Mouse (Mus musculus) midbrain, embryonic 13.5 days (tissue): ENCODE results near the gene Mustn1. TPM values are rescaled to one million over a fixed set of nuclear protein-coding genes. Genes with fewer than 3 reads are reported as not detected.

Source experiments
- ATAC-seq: fragments of 200-750 bp; cut with Nextera tagmentation; 2 replicates; pipeline ENCODE4 v1.8.0; 2017; ENCODE audit warnings: mild to moderate bottlenecking, moderate TSS enrichment, moderate library complexity
- H3K27ac ChIP-seq: fragments of 300-500 bp; sonication (generic); 2 replicates; pipeline ENCODE4 v1.5.1; 2015; ENCODE audit warnings: inconsistent platforms, mild to moderate bottlenecking, moderate library complexity
- H3K27me3 ChIP-seq: fragments of 300-500 bp; sonication (generic); 2 replicates; pipeline ENCODE4 v1.6.1; 2015; ENCODE audit warnings: mild to moderate bottlenecking, inconsistent platforms
- H3K36me3 ChIP-seq: fragments of 300-500 bp; sonication (generic); 2 replicates; pipeline ENCODE4 v1.6.1; 2015; ENCODE audit warnings: mild to moderate bottlenecking, inconsistent platforms
- H3K4me1 ChIP-seq: fragments of 300-500 bp; sonication (generic); replicated peaks from 2 replicates; pipeline ENCODE4 v1.6.1; 2015; ENCODE audit warnings: inconsistent platforms
- H3K4me2 ChIP-seq: fragments of 300-500 bp; sonication (generic); replicated peaks from 2 replicates; pipeline ENCODE4 v1.6.1; 2015; ENCODE audit warnings: moderate library complexity, mild to moderate bottlenecking, inconsistent platforms
- H3K4me3 ChIP-seq: fragments of 300-500 bp; sonication (generic); replicated peaks from 2 replicates; pipeline ENCODE4 v1.5.1; 2015; ENCODE audit warnings: mild to moderate bottlenecking, inconsistent platforms
- H3K9ac ChIP-seq: fragments of 300-500 bp; sonication (generic); replicated peaks from 2 replicates; pipeline ENCODE4 v1.6.1; 2015; ENCODE audit warnings: mild to moderate bottlenecking, inconsistent platforms
- H3K9me3 ChIP-seq: fragments of 300-500 bp; sonication (generic); 2 replicates; pipeline ENCODE4 v1.6.1; 2016; ENCODE audit warnings: mild to moderate bottlenecking, inconsistent platforms
- WGBS: fragments of 180-500 bp; shearing (Covaris S2); methylation state at CpG from one replicate; pipeline ENCODE4 v1.1.7; 2015; 5-methylcytosine and 5-hydroxymethylcytosine counted together
- polyA plus RNA-seq: library from polyadenylated mRNA; unstranded; fragments of >200 nt; fragmentation: Nextera tagmentation; extraction: Ambion mirVana; gene quantifications from 2 replicates; pipeline ENCODE4 v1.2.1, GENCODE M21; 2015

Mustn1 gene
- 0.67 and 0.70 TPM in 2 replicates for polyA plus RNA-seq

DNA sequence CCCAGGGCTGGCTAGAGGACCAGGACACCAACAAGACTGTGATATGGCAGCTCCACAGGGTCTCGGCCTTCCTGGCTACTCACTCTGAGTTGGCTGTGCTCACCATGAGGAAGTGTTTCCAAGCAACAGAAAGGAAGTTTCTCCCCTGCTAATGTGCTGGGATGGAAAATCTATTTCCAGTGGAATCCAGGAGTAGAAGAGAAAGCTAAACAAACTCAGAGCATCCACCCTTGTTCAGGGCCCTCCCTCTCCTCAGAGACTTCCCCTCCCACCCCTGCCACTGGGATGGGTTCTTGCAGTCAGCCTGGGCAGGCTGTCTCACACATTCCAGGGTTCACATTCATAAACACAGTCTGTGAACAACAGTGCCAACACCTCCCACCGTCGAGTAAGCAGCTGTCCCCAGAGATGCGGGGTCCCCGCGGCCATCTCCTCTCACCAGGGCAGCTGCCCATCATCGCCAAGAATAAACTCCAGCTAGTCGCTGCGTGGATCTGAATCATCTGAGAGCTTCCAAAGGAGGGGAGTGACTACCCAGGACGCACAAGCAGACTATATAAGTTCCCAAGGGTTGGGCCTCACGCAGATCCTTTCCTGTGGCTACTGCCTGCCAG lies at the start of gene Mustn1:
Mustn1 (plus strand) TSS at position 243 of the 614 bp plus-strand sequence.
- Histone ChIP-seq H3K9me3 (no peaks in the 10 kb centered on the region), H3K27me3 (no peaks in the 10 kb centered on the region), H3K9ac (no peak within 1 kb of the TSS; the same call in 1 of the 2 replicates), H3K4me3 (no peak within 1 kb of the TSS), H3K27ac (no peak within 1 kb of the TSS), H3K4me2 (no peak within 1 kb of the TSS), H3K36me3 (peaks cover 18% of the 10 kb centered on the region), H3K4me1 (no peaks in the 10 kb centered on the region; the same call in 1 of the 2 replicates)
- ATAC-seq: no peak
- 78% methylated on average over 11 of the region's 11 CpGs for WGBS

DNA sequence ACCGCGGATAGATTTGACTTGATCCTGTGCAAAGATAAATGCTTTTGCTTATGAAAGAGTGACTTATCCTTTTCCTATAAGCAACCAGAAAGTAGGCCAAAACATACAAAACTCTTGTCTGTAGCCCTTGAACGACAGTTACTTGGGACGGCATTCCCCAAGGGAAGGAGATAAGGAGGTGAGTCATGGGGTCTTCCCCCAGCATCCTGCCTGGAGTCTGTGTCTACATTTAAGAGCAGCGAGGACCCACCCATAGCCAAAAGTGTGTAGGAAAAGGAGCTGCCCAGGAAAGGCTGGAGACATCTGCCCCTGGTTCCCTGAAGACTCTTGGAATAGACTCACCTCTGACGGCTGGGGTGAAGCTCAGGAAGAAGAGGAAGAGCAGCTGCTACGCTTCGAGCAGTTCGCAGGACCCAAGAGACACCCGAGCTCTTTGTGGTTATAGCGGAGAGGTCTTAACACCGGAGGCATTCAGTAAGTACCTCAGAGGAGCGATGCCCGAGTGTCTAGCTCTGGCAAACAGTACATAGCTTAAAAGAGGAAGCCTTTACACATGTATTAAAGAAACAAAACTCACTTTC lies 41.5 kb upstream of the Mustn1 start:
- no peaks in the 10 kb centered on the region for H3K9me3 ChIP-seq
- no peak for ATAC-seq
- no peak overlapping the region for H3K4me2 ChIP-seq
- no peaks in the 10 kb centered on the region for H3K27me3 ChIP-seq
- H3K4me3 ChIP-seq: no peak overlapping the region
- WGBS: 93% methylated on average over 14 of the region's 14 CpGs
- H3K4me1 ChIP-seq: no peaks in the 10 kb centered on the region
- H3K36me3 ChIP-seq: peaks cover 21% of the 10 kb centered on the region
- no peak overlapping the region for H3K9ac ChIP-seq
- H3K27ac ChIP-seq: no peak overlapping the region

DNA sequence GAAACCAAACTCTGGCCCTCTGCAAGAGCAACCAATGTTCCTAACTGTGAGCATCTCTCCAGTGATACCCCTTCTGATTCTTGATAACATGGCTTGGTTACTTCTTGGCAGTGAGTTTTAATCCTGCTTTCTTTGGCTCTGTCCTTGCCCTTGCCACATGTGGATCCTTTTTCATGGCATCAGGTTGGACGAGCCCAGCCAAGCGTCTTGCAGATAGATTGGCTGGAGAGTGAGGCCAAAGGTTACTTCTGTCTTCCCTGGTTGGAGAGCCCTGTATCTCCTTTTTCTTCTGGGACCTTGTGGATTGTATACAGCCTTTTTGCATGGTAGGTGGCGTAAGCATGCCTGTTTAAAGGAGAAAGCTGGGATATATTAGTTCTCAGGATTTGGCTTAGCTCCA lies 35.3 kb upstream of the Mustn1 start:
- ATAC-seq: no peak
- no peak overlapping the region for H3K4me2 ChIP-seq
- 95% methylated on average over 3 of the region's 3 CpGs for whole genome bisulfite sequencing
- peaks cover 7% of the 10 kb centered on the region; the same call in 1 of the 2 replicates for H3K36me3 ChIP-seq
- no peaks in the 10 kb centered on the region for H3K4me1 ChIP-seq
- H3K27ac ChIP-seq: no peak overlapping the region
- no peaks in the 10 kb centered on the region for H3K27me3 ChIP-seq
- H3K9me3 ChIP-seq: no peaks in the 10 kb centered on the region
- no peak overlapping the region for H3K4me3 ChIP-seq
- H3K9ac ChIP-seq: no peak overlapping the region

DNA sequence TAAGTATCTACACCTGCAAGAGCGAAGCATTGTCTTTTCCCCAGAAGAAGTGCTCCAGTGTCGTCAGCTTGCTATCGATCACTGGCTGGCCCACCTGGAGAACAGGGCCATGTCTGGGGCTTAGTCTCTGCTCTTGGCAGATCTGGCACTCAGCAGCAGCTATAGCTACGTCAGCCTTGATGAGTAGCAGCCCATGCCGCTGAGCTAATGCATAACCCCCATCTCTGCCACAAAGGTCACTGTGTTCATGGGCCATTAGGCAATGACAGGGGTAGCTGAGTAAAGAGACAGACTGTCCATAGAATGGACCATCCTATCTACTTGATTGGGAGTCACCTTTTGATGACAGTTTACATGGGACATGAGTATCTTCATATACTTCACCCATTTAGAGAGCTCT lies 28.5 kb upstream of the Mustn1 start:
- H3K9ac ChIP-seq: no peak overlapping the region
- no peak overlapping the region for H3K4me2 ChIP-seq
- 89% methylated on average over 5 of the region's 5 CpGs for WGBS
- H3K4me1 ChIP-seq: no peaks in the 10 kb centered on the region
- no peaks in the 10 kb centered on the region for H3K27me3 ChIP-seq
- H3K36me3 ChIP-seq: 0 out of 2 replicates have a peak, but pooled peaks cover 2% of the 10 kb centered on the region
- no peak for ATAC-seq
- no peaks in the 10 kb centered on the region for H3K9me3 ChIP-seq
- no peak overlapping the region for H3K27ac ChIP-seq
- no peak overlapping the region for H3K4me3 ChIP-seq

DNA sequence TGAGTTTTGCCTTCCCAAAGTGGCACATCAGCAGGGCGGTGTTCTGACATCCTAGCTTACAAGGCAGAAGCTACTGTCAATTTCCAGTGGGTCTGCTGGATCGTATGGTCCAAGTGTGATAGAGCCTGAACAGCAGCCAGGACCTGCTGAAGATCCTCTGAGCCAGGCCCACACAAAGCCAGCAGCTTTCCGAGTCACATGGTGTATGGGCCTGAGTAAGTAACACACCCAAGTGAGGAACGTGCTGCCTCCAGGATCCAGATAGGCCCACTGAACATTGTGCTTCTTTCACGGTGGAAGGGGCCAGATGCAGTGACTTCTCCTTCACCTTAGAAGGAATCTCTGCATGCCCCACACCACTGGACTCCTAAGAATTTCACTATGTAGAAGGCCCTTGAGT lies 26.7 kb upstream of the Mustn1 start:
- Histone ChIP-seq H3K27me3 (no peaks in the 10 kb centered on the region), H3K27ac (no peak overlapping the region), H3K4me3 (no peak overlapping the region), H3K9me3 (no peaks in the 10 kb centered on the region), H3K4me2 (no peak overlapping the region), H3K9ac (no peak overlapping the region), H3K4me1 (no peaks in the 10 kb centered on the region), H3K36me3 (no peaks in the 10 kb centered on the region)
- WGBS: 92% methylated on average over 5 of the region's 5 CpGs
- ATAC-seq: no peak

DNA sequence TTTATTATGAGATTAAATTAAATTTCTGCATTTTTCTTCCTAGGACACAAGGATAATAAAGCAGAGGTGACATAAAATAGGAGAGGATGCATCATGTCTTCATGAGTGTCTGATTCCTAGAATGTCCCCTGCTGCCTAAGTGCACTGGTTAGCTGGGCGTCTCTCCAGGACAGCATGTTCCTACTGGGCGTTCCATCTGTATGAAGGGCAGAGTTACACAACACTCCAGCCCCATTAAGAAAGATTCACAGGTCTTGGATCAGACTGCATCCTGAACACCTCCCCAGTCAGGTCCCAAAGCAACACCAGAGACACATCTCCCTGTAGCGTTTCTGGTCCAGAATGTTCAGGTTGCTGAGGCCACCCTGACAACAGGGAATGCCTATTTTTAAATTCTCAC lies 23.7 kb upstream of the Mustn1 start:
- H3K9ac ChIP-seq: no peak overlapping the region
- no peaks in the 10 kb centered on the region for H3K36me3 ChIP-seq
- H3K27ac ChIP-seq: no peak overlapping the region
- no peak overlapping the region for H3K4me2 ChIP-seq
- 97% methylated on average over 3 of the region's 3 CpGs for WGBS
- H3K4me3 ChIP-seq: no peak overlapping the region
- no peaks in the 10 kb centered on the region; the same call in 1 of the 2 replicates for H3K9me3 ChIP-seq
- H3K4me1 ChIP-seq: no peaks in the 10 kb centered on the region
- no peaks in the 10 kb centered on the region for H3K27me3 ChIP-seq
- no peak for ATAC-seq

DNA sequence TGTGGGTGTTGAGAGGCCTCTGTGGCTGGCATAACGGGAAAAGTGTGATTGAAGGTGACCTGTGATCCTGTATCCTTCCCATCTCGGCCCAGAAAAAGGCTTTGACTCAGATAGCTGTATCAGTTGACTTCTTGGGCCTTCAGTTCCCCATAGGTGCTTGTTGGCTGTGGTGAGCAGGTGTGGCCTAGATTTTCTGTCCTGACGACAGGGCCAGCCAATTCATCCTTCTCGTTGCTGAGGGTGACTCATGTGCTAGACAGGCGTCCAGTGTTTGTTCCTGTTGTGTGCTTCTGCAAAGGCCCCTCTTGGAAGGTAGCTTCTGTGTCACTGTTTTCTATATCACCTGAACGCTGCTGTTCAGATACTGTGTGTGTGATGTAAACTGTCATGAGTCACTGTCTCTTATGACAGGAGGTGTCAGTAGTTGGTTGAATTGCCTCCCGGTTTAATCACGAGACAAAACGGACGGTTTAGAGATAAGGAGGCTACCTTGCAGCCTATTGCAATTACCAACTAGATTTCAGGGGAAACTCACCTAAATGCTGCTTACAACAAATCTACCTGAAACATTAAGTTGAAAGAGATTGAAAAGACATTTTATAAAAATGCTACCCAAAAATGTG lies 22.0 kb upstream of the Mustn1 start:
- WGBS: 93% methylated on average over 10 of the region's 10 CpGs
- Histone ChIP-seq H3K36me3 (no peaks in the 10 kb centered on the region), H3K4me1 (no peaks in the 10 kb centered on the region), H3K4me2 (no peak overlapping the region), H3K4me3 (no peak overlapping the region), H3K9me3 (no peaks in the 10 kb centered on the region; the same call in 1 of the 2 replicates), H3K27ac (no peak overlapping the region), H3K9ac (no peak overlapping the region), H3K27me3 (no peaks in the 10 kb centered on the region)
- no peak for ATAC-seq

DNA sequence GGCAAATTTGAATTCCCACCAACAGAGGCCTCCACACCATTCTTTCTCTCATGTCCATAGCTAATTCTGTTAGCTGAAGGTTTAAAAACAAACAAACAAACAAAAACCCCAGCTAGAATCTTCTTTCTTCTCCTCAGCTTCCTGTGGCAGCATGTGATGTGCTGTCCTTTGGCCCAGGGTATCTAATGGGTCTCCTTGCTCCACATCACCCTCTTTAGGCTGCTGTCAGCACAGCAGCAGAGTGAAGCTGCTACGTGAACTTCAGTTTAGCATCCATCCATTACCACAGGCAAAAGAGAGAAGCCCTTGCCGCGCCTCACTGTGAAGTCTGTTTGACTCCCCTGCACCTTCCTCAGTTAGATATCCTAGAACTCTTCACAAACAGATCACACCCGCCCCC lies 21.0 kb upstream of the Mustn1 start:
- Histone ChIP-seq H3K4me3 (no peak overlapping the region), H3K4me2 (no peak overlapping the region), H3K9me3 (no peaks in the 10 kb centered on the region; the same call in 1 of the 2 replicates), H3K9ac (no peak overlapping the region), H3K36me3 (no peaks in the 10 kb centered on the region; the same call in 1 of the 2 replicates), H3K4me1 (no peaks in the 10 kb centered on the region), H3K27ac (no peak overlapping the region), H3K27me3 (no peaks in the 10 kb centered on the region)
- 75% methylated on average over 4 of the region's 4 CpGs for WGBS
- no peak for ATAC-seq

DNA sequence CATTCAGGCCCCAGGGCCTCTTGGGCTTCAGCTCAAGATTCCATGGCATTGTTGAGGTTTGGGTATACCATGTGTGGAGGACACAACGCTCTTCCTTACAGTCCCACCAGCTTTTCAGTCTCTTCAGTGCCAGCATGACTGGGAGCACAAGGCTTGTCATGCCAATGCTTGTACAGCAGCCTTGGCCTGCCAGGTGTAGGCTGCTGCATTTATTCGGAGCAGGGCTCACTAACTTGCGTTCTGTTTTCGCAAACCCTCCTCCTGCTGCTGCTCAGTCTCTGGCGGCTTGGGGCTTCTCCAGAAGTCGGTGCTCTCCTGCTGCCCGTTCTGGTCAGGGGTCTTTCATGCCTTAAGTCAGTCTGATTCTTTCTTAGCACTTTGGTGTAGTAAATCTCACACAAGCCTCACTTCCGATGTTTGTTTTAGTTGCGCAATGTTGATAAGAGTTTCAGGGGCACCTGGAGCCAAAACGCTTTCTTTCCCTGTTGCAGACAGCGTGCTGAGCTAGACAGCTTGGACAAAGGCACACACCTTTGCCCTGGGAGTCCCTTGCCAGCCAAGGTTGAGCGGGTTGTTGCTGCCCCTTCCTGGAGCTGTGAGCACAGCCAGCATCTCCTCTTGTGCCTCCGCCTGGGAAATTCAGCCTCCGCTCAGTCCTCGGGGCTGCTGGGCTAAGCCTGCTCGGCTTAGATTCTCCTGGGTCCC lies 17.4 kb upstream of the Mustn1 start:
- 84% methylated on average over 16 of the region's 16 CpGs for WGBS
- H3K4me2 ChIP-seq: no peak overlapping the region
- no peak for ATAC-seq

DNA sequence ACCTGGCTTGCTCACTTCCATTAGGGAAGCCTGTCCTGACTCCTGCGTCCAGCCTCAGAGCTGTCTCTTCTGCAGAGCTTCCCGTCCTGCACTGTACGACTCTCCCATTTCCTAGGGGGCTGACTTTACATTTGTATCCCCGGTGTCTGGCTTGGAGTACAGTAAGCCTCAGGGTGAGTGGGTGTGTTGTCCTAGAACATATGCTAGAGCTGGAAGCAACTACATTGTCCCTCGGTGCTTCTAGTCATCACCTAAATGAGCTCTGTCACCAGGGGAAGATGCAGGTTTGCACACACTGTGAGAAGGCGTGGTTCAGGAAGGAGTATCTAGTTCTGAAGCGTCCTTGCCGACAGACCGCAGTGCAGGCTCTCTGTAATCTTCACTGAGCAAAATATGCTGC lies 16.6 kb upstream of the Mustn1 start:
- Histone ChIP-seq H3K4me2 (no peak overlapping the region), H3K4me3 (no peak overlapping the region), H3K36me3 (peaks cover 19% of the 10 kb centered on the region), H3K4me1 (no peaks in the 10 kb centered on the region), H3K9ac (no peak overlapping the region), H3K27me3 (no peaks in the 10 kb centered on the region), H3K27ac (no peak overlapping the region), H3K9me3 (no peaks in the 10 kb centered on the region; the same call in 1 of the 2 replicates)
- ATAC-seq: no peak
- WGBS: 94% methylated on average over 9 of the region's 9 CpGs

More for the DNA sequence above, 17.4 kb upstream of the Mustn1 start:
- H3K27me3 ChIP-seq: no peaks in the 10 kb centered on the region
- no peaks in the 10 kb centered on the region; the same call in 1 of the 2 replicates for H3K9me3 ChIP-seq
- H3K36me3 ChIP-seq: peaks cover 19% of the 10 kb centered on the region
- H3K27ac ChIP-seq: no peak overlapping the region
- H3K4me1 ChIP-seq: no peaks in the 10 kb centered on the region
- no peak overlapping the region for H3K9ac ChIP-seq
- no peak overlapping the region for H3K4me3 ChIP-seq

DNA sequence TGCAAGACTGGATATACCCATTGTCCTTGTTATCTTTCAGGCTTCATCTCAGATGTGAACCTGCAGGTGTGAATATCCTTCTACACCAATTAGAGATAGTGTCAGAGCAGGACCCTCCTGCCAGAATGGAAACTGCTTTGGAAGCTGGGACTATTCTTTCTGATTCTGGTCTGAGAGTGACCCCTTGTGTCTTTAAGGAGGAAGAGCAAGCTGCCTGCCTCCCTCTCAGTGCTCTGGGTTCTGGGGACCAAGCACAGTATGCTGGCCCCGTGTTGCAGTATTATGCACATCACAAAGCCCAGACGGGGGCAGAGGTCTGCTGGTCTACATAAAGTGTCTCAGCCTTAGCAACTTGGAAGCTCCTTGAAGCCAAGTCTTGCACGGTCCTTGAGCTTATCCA lies 13.7 kb upstream of the Mustn1 start:
- H3K4me1 ChIP-seq: no peaks in the 10 kb centered on the region
- no peaks in the 10 kb centered on the region for H3K27me3 ChIP-seq
- H3K27ac ChIP-seq: no peak overlapping the region
- ATAC-seq: no peak
- WGBS: 63% methylated on average over 3 of the region's 3 CpGs
- no peak overlapping the region for H3K9ac ChIP-seq
- H3K4me2 ChIP-seq: no peak overlapping the region
- H3K9me3 ChIP-seq: no peaks in the 10 kb centered on the region
- H3K4me3 ChIP-seq: no peak overlapping the region
- peaks cover 28% of the 10 kb centered on the region for H3K36me3 ChIP-seq

DNA sequence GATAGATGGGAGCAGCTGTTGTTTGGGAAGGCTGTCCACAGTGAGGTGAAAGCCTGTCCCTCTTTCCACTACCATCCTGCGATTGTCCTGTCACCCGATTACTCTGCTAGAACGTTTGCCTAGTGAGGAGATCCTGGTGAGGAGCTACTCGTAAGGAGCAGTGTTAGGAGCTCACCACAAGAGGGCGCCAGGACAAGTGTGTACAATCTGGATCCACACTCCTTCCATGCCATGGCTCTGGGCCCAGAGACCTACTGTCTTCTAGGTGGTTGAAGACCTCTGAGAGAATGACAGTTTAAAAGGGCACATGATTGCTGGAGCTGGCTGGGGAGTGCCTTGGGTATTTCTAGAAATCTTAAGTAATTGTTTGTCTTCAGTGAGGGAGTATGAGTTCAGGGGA lies 12.0 kb upstream of the Mustn1 start:
- H3K9me3 ChIP-seq: no peaks in the 10 kb centered on the region
- H3K27me3 ChIP-seq: no peaks in the 10 kb centered on the region
- peaks cover 29% of the 10 kb centered on the region for H3K36me3 ChIP-seq
- ATAC-seq: 0 out of 2 replicates have a peak, but pooled peaks have one; percentile 48
- no peak overlapping the region for H3K27ac ChIP-seq
- H3K4me3 ChIP-seq: no peak overlapping the region
- 34% methylated on average over 5 of the region's 5 CpGs for WGBS
- H3K4me2 ChIP-seq: no peak overlapping the region
- no peaks in the 10 kb centered on the region for H3K4me1 ChIP-seq
- H3K9ac ChIP-seq: no peak overlapping the region
